Mouse (Mus musculus) retina, postnatal 7 days (tissue): Measurements from ENCODE around the gene Trap1a.
"Not testable (repeated sequence)": the region's sequence is repeated elsewhere in the genome, so short reads cannot be mapped to it uniquely, and the experiment has no call there.

Source experiments
- DNase-seq: peaks from one replicate; pipeline ENCODE4 v3.0.0-alpha.2; 2012; ENCODE audit warnings: low read depth, low spot score

Trap1a gene

GRCm38 (mm10) chrX:139333263-139333994, at the start of gene Trap1a:
Gene Trap1a (plus strand): TSS chrX:139333683.
- DNase-seq, result no peak

- no peak for DNase-seq
These were observed 40.4 kb upstream of the Trap1a start for GRCm38 (mm10) chrX:139293114-139293513.

- no peak for DNase-seq
These were observed 38.2 kb upstream of the Trap1a start for GRCm38 (mm10) chrX:139295325-139295724.

GRCm38 (mm10) chrX:139317356-139317755, 16.1 kb upstream of the Trap1a start:
- not testable (repeated sequence) for DNase-seq

GRCm38 (mm10) chrX:139332583-139332982, 900 bp upstream of the Trap1a start:
- DNase-seq, result no peak

GRCm38 (mm10) chrX:139334504-139335418, 1.3 kb downstream of the Trap1a start:
- DNase-seq, result no peak

- no peak for DNase-seq
These were observed 2.1 kb downstream of the Trap1a start for GRCm38 (mm10) chrX:139335419-139336074.

GRCm38 (mm10) chrX:139339553-139339952, 6.1 kb downstream of the Trap1a start:
- no peak for DNase-seq

- DNase-seq, result no peak
These were observed 7.7 kb downstream of the Trap1a start for GRCm38 (mm10) chrX:139341185-139341584.

- no peak for DNase-seq
These were observed 18.8 kb downstream of the Trap1a start for GRCm38 (mm10) chrX:139352192-139352772.

- no peak for DNase-seq
These were observed 24.3 kb downstream of the Trap1a start for GRCm38 (mm10) chrX:139357639-139358260.

GRCm38 (mm10) chrX:139358361-139358760, 24.9 kb downstream of the Trap1a start:
- DNase-seq, result no peak

GRCm38 (mm10) chrX:139366837-139367528, 33.5 kb downstream of the Trap1a start:
- no peak for DNase-seq

- no peak for DNase-seq
These were observed 34.0 kb downstream of the Trap1a start for GRCm38 (mm10) chrX:139367529-139367908.

- DNase-seq, result no peak
These were observed 35.6 kb downstream of the Trap1a start for GRCm38 (mm10) chrX:139369122-139369521.

- DNase-seq, result no peak
These were observed 39.2 kb downstream of the Trap1a start for GRCm38 (mm10) chrX:139372665-139373064.
